Mouse (Mus musculus) forebrain, embryonic 10.5 days (tissue): ENCODE measurements at regions not wholly inside any gene's neighbourhood (a gene's known extent, or its start where the extent isn't known, plus 50 kb on each side); places are given as distances from the start of the nearest gene placed in this dataset.

Experiments used
- DNase-seq: peaks from one replicate; pipeline ENCODE4 v3.0.0-alpha.2; 2017; ENCODE audit warnings: low spot score; ENCODE audit errors: extremely low spot score
- H3K27ac ChIP-seq: fragments of 300-500 bp; sonication (generic); 2 replicates; pipeline ENCODE4 v1.5.1; 2016; ENCODE audit warnings: mild to moderate bottlenecking
- H3K27me3 ChIP-seq: fragments of 300-500 bp; sonication (generic); 2 replicates; pipeline ENCODE4 v1.6.1; 2016; ENCODE audit warnings: mild to moderate bottlenecking; ENCODE audit not compliant: poor library complexity, severe bottlenecking
- H3K36me3 ChIP-seq: fragments of 300-500 bp; sonication (generic); replicated peaks from 2 replicates; pipeline ENCODE4 v1.6.1; 2016; ENCODE audit warnings: mild to moderate bottlenecking, moderate library complexity
- H3K4me1 ChIP-seq: fragments of 300-500 bp; sonication (generic); 2 replicates; pipeline ENCODE4 v1.6.1; 2016
- H3K4me3 ChIP-seq: fragments of 300-500 bp; sonication (generic); 2 replicates; pipeline ENCODE4 v1.5.1; 2016; ENCODE audit warnings: mild to moderate bottlenecking, moderate library complexity
- H3K9me3 ChIP-seq: fragments of 300-500 bp; sonication (generic); 2 replicates; pipeline ENCODE4 v1.6.1; 2016; ENCODE audit warnings: mild to moderate bottlenecking, moderate library complexity
- WGBS: fragments of 180-500 bp; shearing (Covaris S2); methylation state at CpG from one replicate; pipeline ENCODE4 v1.1.7; 2016; 5-methylcytosine and 5-hydroxymethylcytosine counted together

DNA sequence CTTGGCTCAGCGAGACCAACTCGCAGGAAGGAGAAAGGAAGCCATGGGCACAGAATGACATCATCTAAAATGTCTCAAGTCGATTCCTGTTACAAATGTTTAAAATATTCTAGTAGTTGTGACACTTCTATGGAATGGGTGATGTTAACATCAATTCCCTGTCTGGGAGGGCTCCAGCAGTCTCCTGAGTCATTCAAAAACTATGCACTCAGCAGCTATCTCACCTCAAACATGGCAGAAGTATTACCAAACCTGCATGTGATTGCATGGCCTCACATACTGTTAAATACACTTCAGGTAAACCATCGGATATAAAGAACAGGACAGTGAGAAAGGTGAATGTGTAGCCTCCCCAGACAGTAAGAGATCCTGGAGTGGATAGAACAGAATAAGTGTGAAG is 66.7 kb upstream of the Tnfaip3 start:
- no peaks in the 10 kb centered on the region for H3K9me3 ChIP-seq
- no peak overlapping the region for H3K4me3 ChIP-seq
- no peaks in the 10 kb centered on the region for H3K36me3 ChIP-seq
- H3K4me1 ChIP-seq, result no peaks in the 10 kb centered on the region
- DNase-seq, result no peak
- 86% methylated on average over 4 of the region's 4 CpGs for WGBS
- no peaks in the 10 kb centered on the region for H3K27me3 ChIP-seq
- no peak overlapping the region for H3K27ac ChIP-seq

DNA sequence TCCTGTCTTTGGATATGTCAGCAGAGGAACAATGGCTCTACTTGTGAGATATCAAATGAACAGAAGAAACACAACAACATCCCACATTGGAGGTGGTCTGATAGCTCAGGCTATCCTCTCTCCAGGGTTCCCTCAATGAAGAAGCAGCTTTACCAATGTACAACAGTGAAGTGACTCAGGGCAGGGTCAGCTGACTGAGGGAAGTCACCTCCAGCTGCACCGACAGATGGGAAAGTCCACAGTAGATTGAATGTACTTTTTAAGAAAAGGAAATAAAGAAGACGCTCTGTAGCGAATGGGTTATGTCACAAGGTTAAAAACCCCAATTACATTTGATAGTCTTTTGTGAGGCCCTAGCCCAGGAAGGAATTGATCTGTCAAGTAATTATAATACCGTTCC is 62.6 kb upstream of the Tnfaip3 start:
- H3K27me3 ChIP-seq, result no peaks in the 10 kb centered on the region
- 92% methylated on average over 4 of the region's 4 CpGs for WGBS

DNA sequence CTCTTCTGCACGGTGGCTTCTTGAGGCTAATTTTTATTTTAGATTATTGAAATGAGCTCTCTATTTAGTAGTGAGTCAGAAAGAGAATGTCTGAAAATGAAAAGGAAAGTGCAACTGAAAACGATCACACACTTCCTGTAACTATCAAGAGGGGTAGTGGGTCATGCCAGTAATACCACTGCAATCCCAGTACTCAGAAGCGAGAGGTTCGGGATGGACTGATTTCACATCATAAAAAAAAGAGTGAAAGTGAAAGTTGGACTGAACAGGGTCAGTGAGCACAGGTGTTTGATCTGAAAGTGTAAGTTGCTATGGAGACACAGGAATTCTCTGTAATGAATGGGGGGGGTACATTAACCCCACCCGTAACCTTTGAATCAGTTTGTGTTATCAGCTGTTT is 52.9 kb upstream of the Tnfaip3 start:
- WGBS, result 87% methylated on average over 5 of the region's 5 CpGs
- no peak for DNase-seq

More for the DNA sequence above, 62.6 kb upstream of the Tnfaip3 start:
- Histone ChIP-seq H3K36me3 (no peaks in the 10 kb centered on the region), H3K4me1 (no peaks in the 10 kb centered on the region), H3K4me3 (no peak overlapping the region), H3K27ac (no peak overlapping the region), H3K9me3 (no peaks in the 10 kb centered on the region)
- DNase-seq, result no peak

DNA sequence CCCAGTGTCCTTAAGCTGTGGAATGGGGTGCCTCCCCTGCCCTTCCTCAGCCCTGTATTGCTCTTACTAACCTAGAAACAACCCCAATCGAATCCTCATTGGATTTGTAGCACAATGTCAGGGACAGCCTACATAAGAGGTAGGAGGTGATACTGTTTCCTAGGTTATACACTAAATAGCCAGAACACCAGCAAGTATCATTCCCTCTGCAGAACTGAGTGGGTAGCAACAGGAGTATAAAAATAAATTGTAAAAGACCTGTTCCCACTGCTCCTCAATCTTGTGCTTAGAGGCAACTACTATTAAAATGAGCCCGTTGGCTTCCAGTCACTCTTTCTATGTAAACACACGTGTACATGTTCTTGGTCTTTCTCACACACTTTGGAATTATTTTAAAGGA is 52.2 kb upstream of the Tnfaip3 start:
- no peak for DNase-seq
- Histone ChIP-seq H3K9me3 (no peaks in the 10 kb centered on the region), H3K4me1 (no peaks in the 10 kb centered on the region), H3K4me3 (no peak overlapping the region), H3K27ac (no peak overlapping the region), H3K27me3 (no peaks in the 10 kb centered on the region), H3K36me3 (no peaks in the 10 kb centered on the region)
- 85% methylated on average over 3 of the region's 3 CpGs for WGBS

More for the DNA sequence above, 52.9 kb upstream of the Tnfaip3 start:
- Histone ChIP-seq H3K27me3 (no peaks in the 10 kb centered on the region), H3K4me1 (no peaks in the 10 kb centered on the region), H3K9me3 (no peaks in the 10 kb centered on the region), H3K36me3 (no peaks in the 10 kb centered on the region), H3K27ac (no peak overlapping the region), H3K4me3 (no peak overlapping the region)

DNA sequence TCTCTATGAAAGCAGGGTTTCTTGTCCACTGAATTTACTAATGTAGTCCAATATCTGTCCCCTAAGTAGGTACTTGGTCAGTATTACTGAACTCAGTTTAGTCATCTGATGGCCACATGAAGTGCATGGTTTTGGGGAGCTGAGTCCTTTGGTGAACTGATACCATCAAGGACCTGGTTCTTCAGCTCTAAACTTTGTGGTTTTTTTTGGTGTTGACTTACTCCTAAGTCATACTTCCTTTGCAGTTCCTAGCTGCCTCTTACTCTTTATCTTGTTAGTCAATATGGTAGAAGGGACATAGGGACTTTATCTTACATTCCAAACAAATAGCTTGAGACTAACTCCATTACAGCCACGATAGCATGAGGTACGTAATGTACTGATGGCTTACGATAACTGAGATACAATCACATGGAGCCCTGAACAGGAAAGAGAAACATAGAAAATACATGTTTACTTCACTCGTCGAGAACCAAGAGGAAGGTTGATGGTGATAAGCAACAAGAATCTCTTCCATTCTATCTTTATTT is 51.4 kb upstream of the Tnfaip3 start:
- WGBS, result 90% methylated on average over 5 of the region's 5 CpGs

More for the DNA sequence above, 51.4 kb upstream of the Tnfaip3 start:
- Histone ChIP-seq H3K27me3 (no peaks in the 10 kb centered on the region), H3K4me3 (no peak overlapping the region), H3K4me1 (0 out of 2 replicates have a peak, but pooled peaks cover 3% of the 10 kb centered on the region), H3K9me3 (no peaks in the 10 kb centered on the region), H3K36me3 (no peaks in the 10 kb centered on the region), H3K27ac (no peak overlapping the region)
- DNase-seq, result no peak
